Mouse (Mus musculus) hindbrain, embryonic 16.5 days (tissue): Measurements from ENCODE around the gene Wif1. TPM values are rescaled to one million over a fixed set of nuclear protein-coding genes. Genes with fewer than 3 reads are reported as not detected.

Experiments
- ATAC-seq: fragments of 200-750 bp; cut with Nextera tagmentation; 2 replicates; pipeline ENCODE4 v1.8.0; 2017; ENCODE audit warnings: moderate TSS enrichment, moderate library complexity
- H3K27ac ChIP-seq: fragments of 300-500 bp; sonication (generic); 2 replicates; pipeline ENCODE4 v1.5.1; 2014; ENCODE audit warnings: low read depth, mild to moderate bottlenecking, control low read depth, low read length, moderate library complexity
- H3K27me3 ChIP-seq: fragments of 300-500 bp; sonication (generic); replicated peaks from 2 replicates; pipeline ENCODE4 v1.6.1; 2014; ENCODE audit warnings: low read length; ENCODE audit not compliant: control insufficient read depth, insufficient read depth
- H3K36me3 ChIP-seq: fragments of 300-500 bp; sonication (generic); 2 replicates; pipeline ENCODE4 v1.6.1; 2014; ENCODE audit warnings: mild to moderate bottlenecking, low read length, moderate library complexity, mixed read lengths; ENCODE audit not compliant: control insufficient read depth, insufficient read depth
- H3K4me1 ChIP-seq: fragments of 300-500 bp; sonication (generic); 2 replicates; pipeline ENCODE4 v1.6.1; 2014; ENCODE audit warnings: low read depth, low read length; ENCODE audit not compliant: control insufficient read depth, insufficient read depth
- H3K4me2 ChIP-seq: fragments of 300-500 bp; sonication (generic); 2 replicates; pipeline ENCODE4 v1.6.1; 2014; ENCODE audit warnings: mild to moderate bottlenecking, low read length, control low read depth, moderate library complexity
- H3K4me3 ChIP-seq: fragments of 300-500 bp; sonication (generic); 2 replicates; pipeline ENCODE4 v1.5.1; 2014; ENCODE audit warnings: mild to moderate bottlenecking, low read length, control low read depth, moderate library complexity
- H3K9ac ChIP-seq: fragments of 300-500 bp; sonication (generic); 2 replicates; pipeline ENCODE4 v1.6.1; 2014; ENCODE audit warnings: low read depth, mild to moderate bottlenecking, control low read depth, low read length, moderate library complexity
- H3K9me3 ChIP-seq: fragments of 300-500 bp; sonication (generic); 2 replicates; pipeline ENCODE4 v1.6.1; 2014; ENCODE audit warnings: mild to moderate bottlenecking, low read length, moderate library complexity; ENCODE audit not compliant: control insufficient read depth
- WGBS: fragments of 180-500 bp; shearing (Covaris S2); extraction: QIAGEN DNeasy Blood & Tissue Kit; methylation state at CpG from one replicate; pipeline ENCODE4 v1.1.7; 2014; 5-methylcytosine and 5-hydroxymethylcytosine counted together
- polyA plus RNA-seq: library from polyadenylated mRNA; unstranded; fragments of >200 nt; fragmentation: Nextera tagmentation; extraction: Ambion mirVana; gene quantifications from 2 replicates; pipeline ENCODE4 v1.2.1, GENCODE M21; 2015

The Wif1 gene
- polyA plus RNA-seq, 1 experiment from 2014 or later = 8.3 TPM

- Histone ChIP-seq H3K27me3 (no peaks in the 10 kb centered on the region), H3K36me3 (no peaks in the 10 kb centered on the region), H3K9ac (no peak overlapping the region), H3K4me3 (no peak overlapping the region), H3K4me2 (no peak overlapping the region; the same call in 1 of the 2 replicates), H3K9me3 (no peaks in the 10 kb centered on the region), H3K27ac (no peak overlapping the region), H3K4me1 (no peaks in the 10 kb centered on the region; the same call in none of the 2 replicates)
- no peak for ATAC-seq
- WGBS = 24% methylated on average over 8 of the region's 8 CpGs
These were observed 56.2 kb downstream of the Wif1 start for GRCm38 (mm10) chr10:121090006-121090405.

- no peak overlapping the region for H3K9ac ChIP-seq
- H3K36me3 ChIP-seq = no peaks in the 10 kb centered on the region
- H3K27ac ChIP-seq = no peak overlapping the region
- no peaks in the 10 kb centered on the region for H3K27me3 ChIP-seq
- no peak for ATAC-seq
- H3K9me3 ChIP-seq = no peaks in the 10 kb centered on the region
- H3K4me2 ChIP-seq = peak overlapping the region; percentile 27
- H3K4me1 ChIP-seq = no peaks in the 10 kb centered on the region
- peak overlapping the region; percentile 2; the same call in 1 of the 2 replicates for H3K4me3 ChIP-seq
- WGBS = 50% methylated on average over 12 of the region's 12 CpGs
These were observed 62.2 kb downstream of the Wif1 start for GRCm38 (mm10) chr10:121095948-121096347.

- Histone ChIP-seq H3K9me3 (no peaks in the 10 kb centered on the region), H3K27ac (no peak overlapping the region), H3K36me3 (no peaks in the 10 kb centered on the region), H3K4me1 (no peaks in the 10 kb centered on the region), H3K4me2 (no peak overlapping the region; the same call in 1 of the 2 replicates), H3K9ac (no peak overlapping the region), H3K4me3 (no peak overlapping the region), H3K27me3 (no peaks in the 10 kb centered on the region)
- WGBS = 57% methylated on average over 12 of the region's 12 CpGs
- no peak for ATAC-seq
These were observed 64.5 kb downstream of the Wif1 start for GRCm38 (mm10) chr10:121098263-121098662.

- no peaks in the 10 kb centered on the region for H3K4me1 ChIP-seq
- no peak overlapping the region for H3K27ac ChIP-seq
- H3K4me2 ChIP-seq = no peak overlapping the region
- H3K4me3 ChIP-seq = no peak overlapping the region
- H3K9me3 ChIP-seq = peaks cover 5% of the 10 kb centered on the region; the same call in 1 of the 2 replicates
- ATAC-seq = no peak
- no peaks in the 10 kb centered on the region for H3K36me3 ChIP-seq
- H3K9ac ChIP-seq = no peak overlapping the region
- H3K27me3 ChIP-seq = no peaks in the 10 kb centered on the region
- WGBS = 65% methylated on average over 11 of the region's 11 CpGs
These were observed 65.9 kb downstream of the Wif1 start for GRCm38 (mm10) chr10:121099658-121100057.

GRCm38 (mm10) chr10:121116115-121116514 lies 82.4 kb downstream of the Wif1 start:
- H3K27me3 ChIP-seq = no peaks in the 10 kb centered on the region
- no peaks in the 10 kb centered on the region for H3K9me3 ChIP-seq
- H3K4me3 ChIP-seq = no peak overlapping the region
- ATAC-seq = no peak
- H3K4me2 ChIP-seq = no peak overlapping the region
- H3K27ac ChIP-seq = no peak overlapping the region
- H3K36me3 ChIP-seq = no peaks in the 10 kb centered on the region
- H3K9ac ChIP-seq = no peak overlapping the region
- H3K4me1 ChIP-seq = no peaks in the 10 kb centered on the region

- no peaks in the 10 kb centered on the region for H3K36me3 ChIP-seq
- WGBS = 41% methylated on average over 4 of the region's 4 CpGs
- H3K27ac ChIP-seq = no peak overlapping the region
- no peak overlapping the region for H3K9ac ChIP-seq
- no peak overlapping the region for H3K4me3 ChIP-seq
- no peaks in the 10 kb centered on the region for H3K9me3 ChIP-seq
- 0 out of 2 replicates have a peak, but pooled peaks have one; percentile 50 for ATAC-seq
- H3K4me1 ChIP-seq = no peaks in the 10 kb centered on the region
- H3K4me2 ChIP-seq = no peak overlapping the region
- H3K27me3 ChIP-seq = no peaks in the 10 kb centered on the region
These were observed 82.9 kb downstream of the Wif1 start for GRCm38 (mm10) chr10:121116636-121117035.

GRCm38 (mm10) chr10:121120751-121121150 lies 87.0 kb downstream of the Wif1 start:
- ATAC-seq = no peak
- Histone ChIP-seq H3K4me1 (no peaks in the 10 kb centered on the region), H3K9me3 (no peaks in the 10 kb centered on the region), H3K9ac (no peak overlapping the region), H3K36me3 (no peaks in the 10 kb centered on the region), H3K4me3 (no peak overlapping the region), H3K27ac (no peak overlapping the region), H3K27me3 (no peaks in the 10 kb centered on the region), H3K4me2 (no peak overlapping the region)
- WGBS = 93% methylated on average over 6 of the region's 6 CpGs

GRCm38 (mm10) chr10:121124481-121124880 lies 90.7 kb downstream of the Wif1 start:
- no peak for ATAC-seq
- no peak overlapping the region for H3K4me3 ChIP-seq
- H3K9me3 ChIP-seq = no peaks in the 10 kb centered on the region
- H3K9ac ChIP-seq = no peak overlapping the region
- no peaks in the 10 kb centered on the region for H3K4me1 ChIP-seq
- H3K36me3 ChIP-seq = no peaks in the 10 kb centered on the region
- no peak overlapping the region for H3K27ac ChIP-seq
- 88% methylated on average over 16 of the region's 16 CpGs for WGBS
- H3K27me3 ChIP-seq = no peaks in the 10 kb centered on the region
- no peak overlapping the region for H3K4me2 ChIP-seq

- 0 out of 2 replicates have a peak overlapping the region, but pooled peaks have one; percentile 1 for H3K4me2 ChIP-seq
- 53% methylated on average over 20 of the region's 20 CpGs for WGBS
- H3K27me3 ChIP-seq = no peaks in the 10 kb centered on the region
- peak; percentile 65; the same call in 1 of the 2 replicates for ATAC-seq
- H3K9me3 ChIP-seq = no peaks in the 10 kb centered on the region
- no peaks in the 10 kb centered on the region for H3K4me1 ChIP-seq
- no peak overlapping the region for H3K27ac ChIP-seq
- no peaks in the 10 kb centered on the region for H3K36me3 ChIP-seq
- H3K9ac ChIP-seq = no peak overlapping the region
- H3K4me3 ChIP-seq = no peak overlapping the region
These were observed 95.5 kb downstream of the Wif1 start for GRCm38 (mm10) chr10:121129000-121129925.
